Mouse (Mus musculus) heart, adult 2 months (tissue): ENCODE results near the gene Usp49. TPM values are rescaled to one million over a fixed set of nuclear protein-coding genes. Genes with fewer than 3 reads are reported as not detected.

Experiments
- DNase-seq, 2 experiments: peaks; one replicate each; pipeline ENCODE4 v3.0.0; 2021
- H3K27ac ChIP-seq: fragments of 200-600 bp; 2 replicates; pipeline ENCODE4 v1.8.1; 2022
- H3K27me3 ChIP-seq: fragments of 200-500 bp; 2 replicates; pipeline ENCODE4 v1.6.1; 2012; ENCODE audit warnings: mild to moderate bottlenecking, low read length, inconsistent platforms, mixed read lengths; ENCODE audit not compliant: control insufficient read depth, insufficient read depth
- H3K36me3 ChIP-seq: fragments of 200-500 bp; 2 replicates; pipeline ENCODE4 v1.6.1; 2012; ENCODE audit warnings: low read length, inconsistent platforms; ENCODE audit not compliant: control insufficient read depth, insufficient read depth
- H3K4me1 ChIP-seq: fragments of 200-500 bp; 2 replicates; pipeline ENCODE4 v1.6.1; 2011; ENCODE audit warnings: low read length; ENCODE audit not compliant: control insufficient read depth, insufficient read depth
- H3K4me3 ChIP-seq: fragments of 200-600 bp; 2 replicates; pipeline ENCODE4 v1.8.1; 2022
- H3K79me2 ChIP-seq: fragments of 200-500 bp; replicated peaks from 2 replicates; pipeline ENCODE4 v1.6.1; 2012; ENCODE audit warnings: mild to moderate bottlenecking, inconsistent platforms, low read length, moderate library complexity, mixed read lengths; ENCODE audit not compliant: control insufficient read depth, insufficient read depth
- H3K9ac ChIP-seq: fragments of 200-500 bp; 2 replicates; pipeline ENCODE4 v1.6.1; 2012; ENCODE audit warnings: low read depth, mild to moderate bottlenecking, control low read depth, inconsistent platforms, low read length, mixed read lengths
- CTCF ChIP-seq: fragments of 200-600 bp; IDR thresholded peaks from 2 replicates; pipeline ENCODE4 v1.8.1; 2022; ENCODE audit warnings: antibody characterized with exemption, mild to moderate bottlenecking, moderate library complexity
- EP300 ChIP-seq: fragments of 200-500 bp; IDR thresholded peaks from 2 replicates; pipeline ENCODE4 v1.6.1; 2011; ENCODE audit warnings: low read depth, low read length, control low read depth; ENCODE audit not compliant: insufficient read depth
- POLR2A ChIP-seq: fragments of 200-500 bp; IDR thresholded peaks from 2 replicates; pipeline ENCODE4 v1.6.1; 2011; ENCODE audit warnings: mild to moderate bottlenecking, low read depth, low read length, control low read depth; ENCODE audit not compliant: insufficient read depth
- WGBS: fragments of 180-500 bp; shearing (Covaris S2); methylation state at CpG from one replicate; pipeline ENCODE4 v1.1.7; 2018; 5-methylcytosine and 5-hydroxymethylcytosine counted together
- intact Hi-C: fragments of 180-260 bp; cut with DNase I; formaldehyde crosslinking; loops from one replicate; pipeline ENCODE4 v1.15.1; 2025
- polyA plus RNA-seq: library from polyadenylated mRNA; depleted of rRNA; stranded (reverse); fragments of >200 nt; gene quantifications from 2 replicates; pipeline ENCODE4 v1.2.3, GENCODE M21; 2012
- total RNA-seq, 2 experiments: library from RNA; stranded (reverse); gene quantifications; 2 replicates each; pipeline ENCODE4 v1.2.3; 2021

Gene Usp49
- total and polyA plus RNA-seq, 3 experiments: 2.9 to 3.6 (median 3.4) TPM

DNA sequence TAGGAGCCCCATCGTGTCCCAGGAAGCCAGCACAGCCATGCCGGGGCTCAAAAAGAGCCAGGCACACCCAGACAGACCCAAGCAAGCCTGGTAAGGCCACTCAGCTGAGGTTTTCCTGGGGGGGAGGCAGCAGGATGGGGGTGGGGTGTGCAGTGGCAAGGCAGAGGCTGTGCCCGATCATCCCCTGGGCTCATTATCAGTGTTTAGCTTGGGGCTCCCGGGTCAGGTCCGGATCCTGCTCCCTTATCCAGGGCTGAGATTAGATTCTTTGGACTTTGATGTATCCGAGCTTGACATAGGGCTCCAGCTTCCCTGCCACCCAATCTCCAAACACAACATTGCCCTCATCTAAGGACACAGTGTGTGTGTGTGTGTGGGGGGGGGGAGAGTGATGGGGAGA, 81.4 kb downstream of the Usp49 start:
- no peaks in the 10 kb centered on the region for H3K36me3 ChIP-seq
- H3K27me3 ChIP-seq: no peaks in the 10 kb centered on the region
- H3K79me2 ChIP-seq: no peaks in the 10 kb centered on the region
- TF ChIP-seq EP300 (no peak), POLR2A (no peak), CTCF (no peak)
- 30% methylated on average over 6 of the region's 6 CpGs for WGBS
- no peak overlapping the region for H3K9ac ChIP-seq
- no peak overlapping the region for H3K27ac ChIP-seq
- H3K4me1 ChIP-seq: no peaks in the 10 kb centered on the region
- no peak overlapping the region for H3K4me3 ChIP-seq
- intact Hi-C loops: no loop called here
- DNase-seq: no peak

DNA sequence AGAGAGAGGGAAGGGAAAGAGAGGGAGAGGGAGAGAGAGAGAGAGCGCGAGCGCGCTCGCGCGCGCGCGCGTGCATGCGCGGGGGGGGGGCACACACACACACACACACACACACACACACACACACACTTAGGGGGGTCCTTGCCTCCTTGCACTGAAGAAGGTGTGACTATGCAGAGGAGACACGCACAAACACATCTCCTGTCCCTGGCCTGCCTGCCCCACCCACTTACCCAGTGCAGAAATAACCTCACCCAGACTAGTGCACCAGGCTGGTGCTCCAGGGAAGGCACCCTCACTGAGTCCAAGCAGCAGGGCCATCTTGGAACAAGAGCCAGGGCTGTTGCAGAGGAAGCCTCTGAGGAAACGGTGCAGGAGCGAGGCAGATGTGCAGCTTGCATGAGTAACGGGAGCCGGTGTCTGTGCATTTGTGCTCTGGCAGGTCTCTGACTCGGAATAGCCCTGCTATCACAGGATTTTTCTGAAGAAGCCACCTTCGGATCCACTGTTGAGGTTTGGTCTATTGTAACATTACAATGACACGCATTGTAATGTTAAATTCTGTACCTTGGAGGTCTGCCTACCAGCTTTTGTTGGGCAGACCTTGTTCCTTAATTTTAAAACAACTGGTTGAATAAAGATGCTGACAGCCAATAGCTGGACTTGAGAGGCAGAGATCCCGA, 82.5 kb downstream of the Usp49 start:
- no peaks in the 10 kb centered on the region for H3K79me2 ChIP-seq
- TF ChIP-seq CTCF (no peak), EP300 (no peak), POLR2A (no peak)
- intact Hi-C loops: no loop called here
- H3K27ac ChIP-seq: no peak overlapping the region
- H3K4me3 ChIP-seq: no peak overlapping the region
- no peaks in the 10 kb centered on the region for H3K36me3 ChIP-seq
- H3K4me1 ChIP-seq: no peaks in the 10 kb centered on the region
- DNase-seq: no peak
- no peaks in the 10 kb centered on the region for H3K27me3 ChIP-seq
- 62% methylated on average over 9 of the region's 22 CpGs for WGBS
- H3K9ac ChIP-seq: no peak overlapping the region

DNA sequence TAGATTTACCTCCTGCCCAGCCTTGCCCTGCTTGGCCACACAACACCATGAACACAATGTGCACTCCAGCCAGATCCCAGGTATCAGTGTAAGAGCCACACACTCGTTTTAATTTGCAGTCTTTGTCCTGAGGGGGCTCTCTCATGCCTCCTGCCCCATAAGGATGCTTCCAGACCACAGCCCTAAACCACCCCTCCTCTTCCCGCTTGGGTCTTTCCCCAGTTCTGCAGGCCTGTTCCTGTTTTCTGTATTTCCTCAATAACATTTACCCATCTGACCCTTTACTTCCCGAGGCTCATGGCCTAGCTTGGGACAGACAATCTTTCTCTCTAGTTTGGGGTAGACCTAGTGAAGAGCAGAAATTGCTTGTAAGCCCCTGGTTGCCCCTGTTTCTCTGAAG, 84.5 kb downstream of the Usp49 start:
- Histone ChIP-seq H3K79me2 (no peaks in the 10 kb centered on the region), H3K27me3 (no peaks in the 10 kb centered on the region), H3K4me3 (no peak overlapping the region), H3K4me1 (no peaks in the 10 kb centered on the region), H3K27ac (no peak overlapping the region), H3K9ac (no peak overlapping the region), H3K36me3 (no peaks in the 10 kb centered on the region)
- 47% methylated on average over 3 of the region's 3 CpGs for WGBS
- TF ChIP-seq EP300 (no peak), CTCF (no peak)
- DNase-seq: no peak
- intact Hi-C loops: no loop called here

DNA sequence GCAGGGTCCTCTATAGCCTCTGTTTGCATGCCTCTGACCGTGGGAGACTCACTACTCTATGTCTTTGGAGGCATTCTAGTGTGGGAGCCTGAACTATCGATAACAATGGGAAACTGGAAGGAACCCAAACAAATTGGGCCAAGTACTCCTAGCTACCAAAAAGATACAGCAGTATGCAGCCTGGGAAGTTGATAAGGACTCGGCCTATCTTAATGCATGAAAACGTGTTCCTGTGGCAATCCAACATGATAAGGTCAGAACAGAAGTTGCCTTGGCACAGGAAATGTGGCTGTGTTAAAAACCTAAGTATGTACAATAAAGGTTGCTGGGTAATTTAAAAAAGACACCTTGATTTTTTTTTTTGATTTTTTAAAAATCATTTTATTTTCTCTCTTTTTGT, 90.7 kb downstream of the Usp49 start:
- H3K4me3 ChIP-seq: no peak overlapping the region
- no peak for TF ChIP-seq POLR2A
- no peak for TF ChIP-seq CTCF
- no peak for TF ChIP-seq EP300
- H3K9ac ChIP-seq: no peak overlapping the region
- no peak for DNase-seq
- H3K27ac ChIP-seq: no peak overlapping the region
- WGBS: 11% methylated on average over 4 of the region's 4 CpGs
- no peaks in the 10 kb centered on the region for H3K4me1 ChIP-seq
- no peaks in the 10 kb centered on the region for H3K27me3 ChIP-seq
- intact Hi-C loops: no loop called here
- no peaks in the 10 kb centered on the region for H3K36me3 ChIP-seq
- H3K79me2 ChIP-seq: no peaks in the 10 kb centered on the region

DNA sequence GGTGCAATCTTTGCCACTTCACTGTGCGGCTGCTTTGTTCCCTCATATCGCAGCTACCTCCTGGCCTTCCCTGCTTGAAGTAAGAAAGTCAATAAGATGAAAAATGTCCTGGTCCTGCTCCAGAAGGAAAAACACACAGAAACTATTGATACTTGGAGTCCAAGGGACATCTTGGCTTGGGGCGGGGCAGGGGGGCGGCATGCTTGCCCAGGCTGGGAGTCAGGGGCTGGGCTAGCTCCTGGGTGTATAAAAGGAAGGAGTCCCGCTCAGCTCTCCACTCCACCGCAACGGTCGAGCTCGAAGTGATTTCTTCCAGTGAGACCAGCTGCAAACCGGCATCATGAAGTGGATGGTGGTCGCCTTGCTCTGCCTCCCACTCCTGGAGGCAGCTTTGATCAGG, 96.1 kb downstream of the Usp49 start, which contains the start of gene Pgc:
TSS of gene Pgc (plus strand) at position 277 of the 400 bp plus-strand sequence.
- no peak for DNase-seq
- TF ChIP-seq POLR2A (no peak), EP300 (no peak), CTCF (no peak)
- Histone ChIP-seq H3K9ac (no peak within 1 kb of the TSS), H3K4me1 (no peaks in the 10 kb centered on the region), H3K27me3 (no peaks in the 10 kb centered on the region), H3K27ac (no peak within 1 kb of the TSS), H3K4me3 (no peak within 1 kb of the TSS), H3K36me3 (no peaks in the 10 kb centered on the region), H3K79me2 (no peaks in the 10 kb centered on the region)
- WGBS: 78% methylated on average over 11 of the region's 11 CpGs
- intact Hi-C loops: no loop called here

DNA sequence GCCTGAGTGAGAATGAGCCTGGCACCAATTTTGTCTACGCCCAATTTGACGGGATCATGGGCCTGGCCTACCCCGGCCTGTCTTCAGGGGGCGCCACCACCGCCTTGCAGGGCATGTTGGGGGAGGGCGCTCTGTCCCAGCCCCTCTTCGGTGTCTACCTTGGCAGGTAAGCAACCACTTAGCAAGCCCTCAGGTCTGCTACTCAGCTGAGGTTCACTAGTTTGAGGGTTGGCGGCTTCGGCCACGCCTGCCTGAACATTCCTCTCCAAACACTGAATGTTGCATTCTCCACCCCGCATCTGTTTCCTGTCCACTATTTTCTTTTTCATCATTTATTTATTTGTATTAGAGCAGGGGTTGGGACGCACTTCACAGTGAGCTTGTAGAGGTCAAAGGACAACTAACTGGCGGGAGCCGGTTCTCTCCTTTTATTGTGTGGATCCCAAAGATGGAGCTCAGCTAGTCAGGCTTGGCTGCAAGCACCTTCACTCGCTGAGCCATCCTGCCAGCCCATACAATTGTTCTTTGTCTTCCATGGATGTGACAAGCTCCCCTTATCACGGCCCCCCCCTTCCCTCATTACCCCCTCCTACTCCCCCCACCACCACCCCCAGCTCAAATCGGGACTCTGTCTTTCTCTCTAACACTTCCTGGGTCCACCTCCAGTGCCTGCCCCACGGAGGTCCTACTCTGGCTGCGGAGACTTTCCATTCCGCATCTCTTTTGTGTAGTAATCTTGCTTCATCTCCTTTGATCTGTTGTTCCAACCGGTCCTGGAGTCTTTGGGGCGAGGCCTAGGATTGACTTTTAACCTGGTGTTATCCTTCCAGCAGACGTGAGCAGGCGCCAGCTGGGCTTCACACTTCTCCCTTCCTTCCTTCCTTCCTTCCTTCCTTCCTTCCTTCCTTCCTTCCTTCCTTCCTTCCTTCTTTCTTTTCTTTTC, 100.4 kb downstream of the Usp49 start:
- Histone ChIP-seq H3K79me2 (no peaks in the 10 kb centered on the region), H3K36me3 (no peaks in the 10 kb centered on the region), H3K27ac (no peak overlapping the region), H3K4me1 (no peaks in the 10 kb centered on the region), H3K9ac (no peak overlapping the region), H3K4me3 (no peak overlapping the region), H3K27me3 (no peaks in the 10 kb centered on the region)
- WGBS: 53% methylated on average over 24 of the region's 24 CpGs
- intact Hi-C loops: no loop called here
- no peak for DNase-seq
- TF ChIP-seq POLR2A (no peak), EP300 (no peak), CTCF (0 out of 2 replicates have a peak, but pooled peaks have one; percentile 7)
